ENCODE assay signal across 15 mouse cellular contexts in the genomic region with DNA sequence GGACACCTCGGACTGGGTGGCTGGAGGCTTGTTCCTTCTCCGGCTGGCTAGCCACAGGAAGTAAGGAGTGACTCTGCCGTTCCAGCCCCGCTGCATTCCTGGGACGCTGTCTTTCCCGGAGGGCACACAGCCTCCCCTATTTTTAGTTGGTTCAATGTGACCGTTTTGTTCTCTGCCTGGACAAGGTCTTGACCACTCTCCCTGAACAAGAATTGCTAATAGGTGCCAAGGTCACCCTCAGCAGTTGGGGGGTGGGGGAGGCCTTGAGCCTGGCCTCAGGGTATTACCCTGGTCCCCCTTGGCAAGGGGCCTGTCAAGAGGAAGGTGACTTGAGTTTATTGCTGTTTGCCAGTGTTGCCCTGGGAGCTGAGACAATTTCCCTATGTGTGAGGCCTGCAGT. TPM values are rescaled to one million over a fixed set of nuclear protein-coding genes. Genes with fewer than 3 reads are reported as not detected.
A peak's percentile ranks its signal among the peaks of the same experiment; 100 is the strongest.
DNase-seq lines count a peak whose midpoint lies in the region; ATAC-seq and TF ChIP-seq lines count a peak whose summit lies in the region.
"Had no signal": no experiment of that assay in that cellular context is flagged by ENCODE, and none has a peak within 500 bp of the region (broad histone marks: within the 10 kb centered on the region; RNA-seq: fewer than 3 reads in every experiment).

No protein-coding gene starts in this region.

- no peaks in the 10 kb centered on the region for H3K4me1 ChIP-seq in intestine, postnatal 0 days (replicated peaks; ENCODE audit: control insufficient read depth, insufficient read depth, low read length)
- H3K4me1 ChIP-seq in intestine, embryonic 15.5 days (replicated peaks): peaks cover 13% of the 10 kb centered on the region; the same call in 1 of the 2 replicates
- peaks cover 15% of the 10 kb centered on the region for H3K4me1 ChIP-seq in midbrain, embryonic 15.5 days

- no peak overlapping the region for H3K9ac ChIP-seq in intestine, postnatal 0 days (ENCODE audit: low read depth, low read length)
- H3K9ac ChIP-seq in intestine, embryonic 15.5 days: no peak overlapping the region
- no peak overlapping the region for H3K9ac ChIP-seq in midbrain, embryonic 15.5 days
- H3K9ac ChIP-seq: hindbrain, embryonic 13.5 days; neural tube, embryonic 12.5 days had no signal

- H3K4me2 ChIP-seq in intestine, postnatal 0 days (replicated peaks; ENCODE audit: low read depth): no peak overlapping the region
- no peak overlapping the region for H3K4me2 ChIP-seq in intestine, embryonic 15.5 days (replicated peaks)
- no peak overlapping the region for H3K4me2 ChIP-seq in midbrain, embryonic 15.5 days
- H3K4me2 ChIP-seq: hindbrain, embryonic 13.5 days; midbrain, embryonic 11.5 days; neural tube, embryonic 12.5 days had no signal

- H3K27ac ChIP-seq in intestine, postnatal 0 days (ENCODE audit: low read depth, low read length): 0 out of 2 replicates have a peak overlapping the region, but pooled peaks have one; percentile 15
- H3K27ac ChIP-seq in intestine, embryonic 15.5 days: no peak overlapping the region
- no peak overlapping the region for H3K27ac ChIP-seq in midbrain, embryonic 15.5 days
- H3K27ac ChIP-seq: hindbrain, embryonic 13.5 days; neural tube, embryonic 12.5 days; stomach, postnatal 0 days had no signal

- 64% methylated on average over 7 of the region's 7 CpGs for WGBS in intestine, postnatal 0 days
- WGBS in intestine, embryonic 15.5 days: 66% methylated on average over 7 of the region's 7 CpGs
- 86% methylated on average over 7 of the region's 7 CpGs for WGBS in midbrain, embryonic 15.5 days

- no peak overlapping the region for H3K4me3 ChIP-seq in intestine, postnatal 0 days (ENCODE audit: low read depth, low read length)
- no peak overlapping the region for H3K4me3 ChIP-seq in intestine, embryonic 15.5 days (replicated peaks)
- no peak overlapping the region for H3K4me3 ChIP-seq in midbrain, embryonic 15.5 days
- H3K4me3 ChIP-seq: hindbrain, embryonic 13.5 days; neural tube, embryonic 12.5 days had no signal

- TF ChIP-seq CTCF in intestine, postnatal 0 days (IDR thresholded peaks at IDR 0.05; ENCODE audit: low read depth): no peak

- H3K36me3 ChIP-seq in intestine, postnatal 0 days (ENCODE audit: control insufficient read depth, insufficient read depth): no peaks in the 10 kb centered on the region
- no peaks in the 10 kb centered on the region for H3K36me3 ChIP-seq in intestine, embryonic 15.5 days
- H3K36me3 ChIP-seq in midbrain, embryonic 15.5 days (replicated peaks): no peaks in the 10 kb centered on the region
- H3K36me3 ChIP-seq: hindbrain, embryonic 13.5 days; neural tube, embryonic 12.5 days had no signal

- H3K9me3 ChIP-seq in intestine, postnatal 0 days (ENCODE audit: control insufficient read depth): no peaks in the 10 kb centered on the region
- no peaks in the 10 kb centered on the region for H3K9me3 ChIP-seq in intestine, embryonic 15.5 days
- H3K9me3 ChIP-seq in midbrain, embryonic 15.5 days: no peaks in the 10 kb centered on the region
- H3K9me3 ChIP-seq: hindbrain, embryonic 13.5 days; neural tube, embryonic 12.5 days had no signal

- peak; percentile 49 to 57 for DNase-seq in adrenal gland, postnatal 36 days
- peak; percentile 67 for DNase-seq in heart, postnatal 4 days
- peak; percentile 48 to 68 for DNase-seq in kidney, postnatal 4 days
- DNase-seq in urinary bladder, adult 2 months (ENCODE audit: low spot score): no peak
- no peak for DNase-seq in left cerebral cortex, adult 11 months (ENCODE audit: low spot score)
- DNase-seq: lung, adult 2 months; right cerebral cortex, postnatal 14 days had no signal

- ATAC-seq in intestine, postnatal 0 days: 0 out of 2 replicates have a peak, but pooled peaks have one; percentile 1
- no peak for ATAC-seq in intestine, embryonic 15.5 days
- no peak for ATAC-seq in midbrain, embryonic 15.5 days (replicated peaks)

- no peaks in the 10 kb centered on the region for H3K27me3 ChIP-seq in intestine, postnatal 0 days (replicated peaks; ENCODE audit: control insufficient read depth, insufficient read depth, low read length)
- no peaks in the 10 kb centered on the region for H3K27me3 ChIP-seq in intestine, embryonic 15.5 days (replicated peaks)
- no peaks in the 10 kb centered on the region for H3K27me3 ChIP-seq in midbrain, embryonic 15.5 days (replicated peaks)
- H3K27me3 ChIP-seq: CH12.LX; hindbrain, embryonic 13.5 days; neural tube, embryonic 12.5 days had no signal

RNA-seq across cellular contexts. Expression of a gene that starts 49.9 kb away (rescaled TPM):
- polyA plus RNA-seq in intestine, postnatal 0 days (2015; fragmentation: Nextera tagmentation; extraction: Ambion mirVana): 10.1 and 11.1 TPM in 2 replicates
- 27.0 and 27.1 TPM in 2 replicates for polyA plus RNA-seq in intestine, embryonic 15.5 days (2015; fragmentation: Nextera tagmentation; extraction: Ambion mirVana)
- total RNA-seq in adrenal gland, postnatal 36 days (2021): 10 to 100 TPM; 25.3 to 25.9 TPM
- 100 to 1,000 TPM; 235 to 242 TPM for total RNA-seq in heart, postnatal 4 days (2021)
- 126 and 135 TPM in 2 replicates for polyA plus RNA-seq in midbrain, embryonic 15.5 days (2015; fragmentation: Nextera tagmentation; extraction: Ambion mirVana)
- polyA plus RNA-seq in urinary bladder, adult 2 months (2012; rRNA removed): 53.9 and 83.8 TPM in 2 replicates

Comparison
In these comparisons a context has a peak if more than half of its experiments do, and no peak if none do; other contexts are left out.
1. DNase-seq: peak in adrenal gland, postnatal 36 days (2 of 2), heart, postnatal 4 days (single experiment) and kidney, postnatal 4 days (2 of 2); none in urinary bladder, adult 2 months (single experiment) and left cerebral cortex, adult 11 months (single experiment).